Mouse (Mus musculus): ENCODE results near the gene Kdm2b. TPM values are rescaled to one million over a fixed set of nuclear protein-coding genes. Genes with fewer than 3 reads are reported as not detected.
A peak's percentile ranks its signal among the peaks of the same experiment; 100 is the strongest.

Gene Kdm2b
- polyA plus RNA-seq, 1 experiment from 2014 or later: 31.0 TPM

- no peak for ATAC-seq (ENCODE audit: low read depth)
Measured at GRCm38 (mm10) chr5:123027436-123027835, 37.8 kb upstream of the Kdm2b start.

GRCm38 (mm10) chr5:123026414-123026813, 36.8 kb upstream of the Kdm2b start:
- Histone ChIP-seq H3K27ac (replicated peaks; ENCODE audit: low read depth, low read length) (no peak overlapping the region), H3K4me3 (ENCODE audit: low read depth, low read length) (no peak overlapping the region), H3K4me1 (ENCODE audit: control insufficient read depth, insufficient read depth, low read length) (peaks cover 8% of the 10 kb centered on the region; the same call in 1 of the 2 replicates), H3K36me3 (ENCODE audit: control insufficient read depth, insufficient read depth, low read length) (peaks cover 12% of the 10 kb centered on the region), H3K9me3 (ENCODE audit: control insufficient read depth, low read length) (0 out of 2 replicates have a peak, but pooled peaks cover 4% of the 10 kb centered on the region), H3K27me3 (replicated peaks; ENCODE audit: control insufficient read depth, insufficient read depth, low read length) (no peaks in the 10 kb centered on the region), H3K9ac (ENCODE audit: low read depth, low read length) (no peak overlapping the region), H3K4me2 (ENCODE audit: low read depth, low read length) (no peak overlapping the region)
- DNase-seq (ENCODE audit: low spot score) (no peak), ATAC-seq (ENCODE audit: low read depth) (no peak)
- WGBS: 55% methylated on average over 6 of the region's 6 CpGs

More at GRCm38 (mm10) chr5:123027436-123027835, 37.8 kb upstream of the Kdm2b start:
- Histone ChIP-seq H3K27ac (replicated peaks; ENCODE audit: low read depth, low read length) (no peak overlapping the region), H3K4me1 (ENCODE audit: control insufficient read depth, insufficient read depth, low read length) (peaks cover 8% of the 10 kb centered on the region; the same call in 1 of the 2 replicates), H3K4me3 (ENCODE audit: low read depth, low read length) (no peak overlapping the region), H3K27me3 (replicated peaks; ENCODE audit: control insufficient read depth, insufficient read depth, low read length) (no peaks in the 10 kb centered on the region), H3K9me3 (ENCODE audit: control insufficient read depth, low read length) (0 out of 2 replicates have a peak, but pooled peaks cover 4% of the 10 kb centered on the region), H3K36me3 (ENCODE audit: control insufficient read depth, insufficient read depth, low read length) (peaks cover 19% of the 10 kb centered on the region), H3K4me2 (ENCODE audit: low read depth, low read length) (no peak overlapping the region), H3K9ac (ENCODE audit: low read depth, low read length) (no peak overlapping the region)
- DNase-seq (ENCODE audit: low spot score): no peak
- WGBS: 54% methylated on average over 6 of the region's 6 CpGs

GRCm38 (mm10) chr5:123024965-123025573, 35.4 kb upstream of the Kdm2b start:
- no peak overlapping the region for H3K9ac ChIP-seq (ENCODE audit: low read depth, low read length)
- no peaks in the 10 kb centered on the region for H3K9me3 ChIP-seq (ENCODE audit: control insufficient read depth, low read length)
- no peak overlapping the region for H3K4me3 ChIP-seq (ENCODE audit: low read depth, low read length)
- WGBS: 76% methylated on average over 9 of the region's 9 CpGs
- no peak overlapping the region for H3K27ac ChIP-seq (replicated peaks; ENCODE audit: low read depth, low read length)
- peaks cover 8% of the 10 kb centered on the region; the same call in 1 of the 2 replicates for H3K4me1 ChIP-seq (ENCODE audit: control insufficient read depth, insufficient read depth, low read length)
- H3K27me3 ChIP-seq (replicated peaks; ENCODE audit: control insufficient read depth, insufficient read depth, low read length): no peaks in the 10 kb centered on the region
- H3K36me3 ChIP-seq (ENCODE audit: control insufficient read depth, insufficient read depth, low read length): peaks cover 7% of the 10 kb centered on the region
- H3K4me2 ChIP-seq (ENCODE audit: low read depth, low read length): no peak overlapping the region
- no peak for ATAC-seq (ENCODE audit: low read depth)
- DNase-seq (ENCODE audit: low spot score): no peak

- H3K4me3 ChIP-seq (ENCODE audit: low read depth, low read length): no peak overlapping the region
- WGBS: 83% methylated on average over 6 of the region's 6 CpGs
- DNase-seq (ENCODE audit: low spot score): no peak
- peaks cover 14% of the 10 kb centered on the region for H3K4me1 ChIP-seq (ENCODE audit: control insufficient read depth, insufficient read depth, low read length)
- peaks cover 3% of the 10 kb centered on the region for H3K36me3 ChIP-seq (ENCODE audit: control insufficient read depth, insufficient read depth, low read length)
- H3K9me3 ChIP-seq (ENCODE audit: control insufficient read depth, low read length): no peaks in the 10 kb centered on the region
- H3K4me2 ChIP-seq (ENCODE audit: low read depth, low read length): no peak overlapping the region
- ATAC-seq (ENCODE audit: low read depth): no peak
- H3K27me3 ChIP-seq (replicated peaks; ENCODE audit: control insufficient read depth, insufficient read depth, low read length): no peaks in the 10 kb centered on the region
- no peak overlapping the region for H3K9ac ChIP-seq (ENCODE audit: low read depth, low read length)
- H3K27ac ChIP-seq (replicated peaks; ENCODE audit: low read depth, low read length): no peak overlapping the region
Measured at GRCm38 (mm10) chr5:123024312-123024711, 34.7 kb upstream of the Kdm2b start.

- no peak overlapping the region for H3K4me2 ChIP-seq (ENCODE audit: low read depth, low read length)
- no peaks in the 10 kb centered on the region for H3K27me3 ChIP-seq (replicated peaks; ENCODE audit: control insufficient read depth, insufficient read depth, low read length)
- H3K4me3 ChIP-seq (ENCODE audit: low read depth, low read length): no peak overlapping the region
- H3K9me3 ChIP-seq (ENCODE audit: control insufficient read depth, low read length): no peaks in the 10 kb centered on the region
- ATAC-seq (ENCODE audit: low read depth) (no peak), DNase-seq (ENCODE audit: low spot score) (no peak)
- H3K9ac ChIP-seq (ENCODE audit: low read depth, low read length): no peak overlapping the region
- H3K27ac ChIP-seq (replicated peaks; ENCODE audit: low read depth, low read length): no peak overlapping the region
- H3K36me3 ChIP-seq (ENCODE audit: control insufficient read depth, insufficient read depth, low read length): no peaks in the 10 kb centered on the region
- H3K4me1 ChIP-seq (ENCODE audit: control insufficient read depth, insufficient read depth, low read length): peaks cover 25% of the 10 kb centered on the region
- 81% methylated on average over 6 of the region's 6 CpGs for WGBS
Measured at GRCm38 (mm10) chr5:123023049-123023448, 33.4 kb upstream of the Kdm2b start.

GRCm38 (mm10) chr5:123021438-123021837, 31.8 kb upstream of the Kdm2b start:
- Histone ChIP-seq H3K4me3 (ENCODE audit: low read depth, low read length) (no peak overlapping the region), H3K36me3 (ENCODE audit: control insufficient read depth, insufficient read depth, low read length) (no peaks in the 10 kb centered on the region), H3K27ac (replicated peaks; ENCODE audit: low read depth, low read length) (no peak overlapping the region), H3K27me3 (replicated peaks; ENCODE audit: control insufficient read depth, insufficient read depth, low read length) (no peaks in the 10 kb centered on the region), H3K4me1 (ENCODE audit: control insufficient read depth, insufficient read depth, low read length) (peaks cover 21% of the 10 kb centered on the region), H3K9me3 (ENCODE audit: control insufficient read depth, low read length) (no peaks in the 10 kb centered on the region), H3K9ac (ENCODE audit: low read depth, low read length) (no peak overlapping the region), H3K4me2 (ENCODE audit: low read depth, low read length) (no peak overlapping the region)
- DNase-seq (ENCODE audit: low spot score) (no peak), ATAC-seq (ENCODE audit: low read depth) (no peak)
- whole genome bisulfite sequencing: 86% methylated on average over 7 of the region's 7 CpGs

GRCm38 (mm10) chr5:123020426-123020825, 30.8 kb upstream of the Kdm2b start:
- Histone ChIP-seq H3K4me2 (ENCODE audit: low read depth, low read length) (no peak overlapping the region), H3K27ac (replicated peaks; ENCODE audit: low read depth, low read length) (no peak overlapping the region), H3K9me3 (ENCODE audit: control insufficient read depth, low read length) (no peaks in the 10 kb centered on the region), H3K36me3 (ENCODE audit: control insufficient read depth, insufficient read depth, low read length) (no peaks in the 10 kb centered on the region), H3K27me3 (replicated peaks; ENCODE audit: control insufficient read depth, insufficient read depth, low read length) (no peaks in the 10 kb centered on the region), H3K4me1 (ENCODE audit: control insufficient read depth, insufficient read depth, low read length) (peaks cover 25% of the 10 kb centered on the region), H3K4me3 (ENCODE audit: low read depth, low read length) (no peak overlapping the region), H3K9ac (ENCODE audit: low read depth, low read length) (no peak overlapping the region)
- ATAC-seq (ENCODE audit: low read depth): no peak
- DNase-seq (ENCODE audit: low spot score): no peak
- 89% methylated on average over 5 of the region's 5 CpGs for WGBS

GRCm38 (mm10) chr5:123019336-123020016, 29.9 kb upstream of the Kdm2b start:
- no peaks in the 10 kb centered on the region for H3K36me3 ChIP-seq (ENCODE audit: control insufficient read depth, insufficient read depth, low read length)
- peak overlapping the region; percentile 33; the same call in 1 of the 2 replicates for H3K27ac ChIP-seq (replicated peaks; ENCODE audit: low read depth, low read length)
- no peak overlapping the region for H3K4me3 ChIP-seq (ENCODE audit: low read depth, low read length)
- 55% methylated on average over 10 of the region's 10 CpGs for WGBS
- no peak overlapping the region for H3K4me2 ChIP-seq (ENCODE audit: low read depth, low read length)
- peak overlapping the region; percentile 25; the same call in 1 of the 2 replicates for H3K9ac ChIP-seq (ENCODE audit: low read depth, low read length)
- H3K4me1 ChIP-seq (ENCODE audit: control insufficient read depth, insufficient read depth, low read length): peaks cover 27% of the 10 kb centered on the region
- DNase-seq (ENCODE audit: low spot score) (no peak), ATAC-seq (ENCODE audit: low read depth) (no peak)
- no peaks in the 10 kb centered on the region for H3K27me3 ChIP-seq (replicated peaks; ENCODE audit: control insufficient read depth, insufficient read depth, low read length)
- no peaks in the 10 kb centered on the region for H3K9me3 ChIP-seq (ENCODE audit: control insufficient read depth, low read length)
